Mouse (Mus musculus) retina, postnatal 1 day (tissue): Measurements from ENCODE around the gene Kcna7.
"Not testable (repeated sequence)": the region's sequence is repeated elsewhere in the genome, so short reads cannot be mapped to it uniquely, and the experiment has no call there.

ENCODE experiments used
- DNase-seq: peaks from one replicate; pipeline ENCODE4 v3.0.0-alpha.2; 2012

Gene Kcna7

GRCm38 (mm10) chr7:45395578-45396336 lies 9.7 kb upstream of the Kcna7 start, which contains the start of gene Snrnp70:
Gene Snrnp70, minus strand, starts transcription at chr7:45395742.
- peak; percentile 100 for DNase-seq

GRCm38 (mm10) chr7:45396337-45396775 lies 9.1 kb upstream of the Kcna7 start:
- DNase-seq = not testable (repeated sequence)

- DNase-seq = no peak
These were observed 8.7 kb upstream of the Kcna7 start for GRCm38 (mm10) chr7:45396787-45397186.

GRCm38 (mm10) chr7:45401521-45402085 lies 3.9 kb upstream of the Kcna7 start:
- peak; percentile 69 for DNase-seq

GRCm38 (mm10) chr7:45403532-45404261 lies 1.8 kb upstream of the Kcna7 start:
- DNase-seq = peak; percentile 83

GRCm38 (mm10) chr7:45406157-45407156 lies 1.0 kb downstream of the Kcna7 start:
- no peak for DNase-seq

- DNase-seq = no peak
These were observed 2.4 kb downstream of the Kcna7 start for GRCm38 (mm10) chr7:45407836-45408235.

- DNase-seq = no peak
These were observed 2.9 kb downstream of the Kcna7 start for GRCm38 (mm10) chr7:45408351-45408750.

- no peak for DNase-seq
These were observed 3.5 kb downstream of the Kcna7 start for GRCm38 (mm10) chr7:45408949-45409348.

GRCm38 (mm10) chr7:45409497-45410163 lies 4.2 kb downstream of the Kcna7 start:
- no peak for DNase-seq

- DNase-seq = no peak
These were observed 7.0 kb downstream of the Kcna7 start for GRCm38 (mm10) chr7:45412421-45412820.

- DNase-seq = peak; percentile 63
These were observed 7.8 kb downstream of the Kcna7 start, which contains the start of gene Ntf5 for GRCm38 (mm10) chr7:45413113-45413863. Gene Ntf5, plus strand, starts transcription at chr7:45413695.

GRCm38 (mm10) chr7:45413864-45414739 lies 8.6 kb downstream of the Kcna7 start:
- DNase-seq = no peak

GRCm38 (mm10) chr7:45414740-45415224 lies 9.3 kb downstream of the Kcna7 start:
- no peak for DNase-seq

GRCm38 (mm10) chr7:45415636-45416035 lies 10.2 kb downstream of the Kcna7 start:
- DNase-seq = no peak

GRCm38 (mm10) chr7:45417962-45418492 lies 12.6 kb downstream of the Kcna7 start:
- DNase-seq = no peak

- DNase-seq = no peak
These were observed 14.6 kb downstream of the Kcna7 start for GRCm38 (mm10) chr7:45419859-45420614.

GRCm38 (mm10) chr7:45420615-45420919 lies 15.1 kb downstream of the Kcna7 start, which contains the start of gene Lhb:
Gene Lhb, plus strand, starts transcription at chr7:45420820.
- no peak for DNase-seq

- no peak for DNase-seq
These were observed 15.7 kb downstream of the Kcna7 start for GRCm38 (mm10) chr7:45421194-45421593.
